Mouse (Mus musculus) ovary, postnatal 10 days (tissue): ENCODE measurements around the gene Cdc73.
A peak's percentile ranks its signal among the peaks of the same experiment; 100 is the strongest.
"Not testable (repeated sequence)": the region's sequence is repeated elsewhere in the genome, so short reads cannot be mapped to it uniquely, and the experiment has no call there.

Experiments
- DNase-seq: peaks from one replicate; pipeline ENCODE4 v3.0.0; 2022; ENCODE audit warnings: low spot score

The Cdc73 gene

GRCm38 (mm10) chr1:143702741-143703262 is at the start of gene Cdc73:
TSS of gene Cdc73 (minus strand) at chr1:143702893.
- DNase-seq: peak; percentile 80

DNA sequence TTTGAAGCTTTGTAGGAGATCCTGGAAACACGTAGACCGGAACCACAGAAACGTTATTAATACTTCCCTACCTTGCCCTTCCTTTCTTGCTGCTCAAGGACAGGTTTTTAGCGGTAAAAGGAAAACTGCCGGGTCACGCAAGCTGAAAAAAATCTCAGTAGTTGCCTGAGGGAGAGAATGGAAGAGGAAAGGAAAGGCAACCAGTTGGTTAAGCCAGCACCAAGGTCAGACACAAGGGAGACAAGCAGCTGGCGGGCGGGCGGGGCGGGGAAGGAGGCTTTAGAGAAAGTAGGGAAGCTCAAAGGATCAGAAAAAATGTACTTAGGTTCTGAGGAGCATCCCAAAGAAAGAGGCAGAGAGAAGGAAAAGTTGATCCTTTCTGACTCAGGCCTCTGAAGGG is 43.2 kb upstream of the Cdc73 start:
- no peak for DNase-seq

- no peak for DNase-seq
Measured at GRCm38 (mm10) chr1:143742186-143742585, 39.5 kb upstream of the Cdc73 start.

DNA sequence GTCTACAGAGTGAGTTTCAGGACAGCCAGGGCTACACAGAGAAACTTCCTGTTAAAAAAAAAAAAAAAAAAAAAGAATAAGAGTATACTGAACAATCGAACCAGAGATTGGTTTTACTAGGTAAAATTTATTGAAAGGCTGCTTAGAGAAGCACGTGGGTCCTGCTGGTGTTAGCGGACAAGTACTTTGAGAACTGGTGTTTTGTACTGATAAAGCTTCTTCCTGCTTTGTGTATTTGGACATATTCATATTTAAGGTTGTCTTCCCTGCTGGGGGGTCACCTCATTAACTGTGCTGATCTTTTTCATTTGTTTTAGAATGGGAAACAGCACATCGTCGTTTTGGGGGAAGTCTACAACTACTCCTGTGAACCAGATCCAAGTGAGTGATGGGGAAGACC is 38.6 kb upstream of the Cdc73 start:
- DNase-seq: no peak

- DNase-seq: no peak
Measured at GRCm38 (mm10) chr1:143740581-143740980, 37.9 kb upstream of the Cdc73 start.

GRCm38 (mm10) chr1:143739361-143740350 is 37.0 kb upstream of the Cdc73 start:
- DNase-seq: peak; percentile 61

DNA sequence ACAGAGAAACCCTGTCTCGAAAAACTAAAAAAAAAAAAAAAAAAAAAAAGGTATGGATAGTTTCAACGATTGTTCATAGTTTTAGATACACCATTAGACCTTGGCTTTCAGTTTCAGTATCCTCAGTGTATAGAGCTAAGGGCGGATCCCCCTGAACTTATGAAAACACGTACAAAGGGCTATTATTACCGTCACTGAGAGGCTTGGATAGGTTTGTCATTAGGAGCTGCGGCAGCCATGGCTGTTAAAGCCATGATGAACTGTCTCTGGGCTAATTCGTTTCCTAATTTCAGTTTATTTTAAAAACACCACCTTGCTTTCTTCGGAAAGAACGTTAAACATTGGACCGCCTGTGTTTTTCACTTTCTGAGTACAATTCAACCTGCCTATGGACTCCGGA is 36.1 kb upstream of the Cdc73 start:
- no peak for DNase-seq

- no peak for DNase-seq
Measured at GRCm38 (mm10) chr1:143733914-143734410, 31.3 kb upstream of the Cdc73 start.

GRCm38 (mm10) chr1:143731691-143732090 is 29.0 kb upstream of the Cdc73 start:
- DNase-seq: no peak

DNA sequence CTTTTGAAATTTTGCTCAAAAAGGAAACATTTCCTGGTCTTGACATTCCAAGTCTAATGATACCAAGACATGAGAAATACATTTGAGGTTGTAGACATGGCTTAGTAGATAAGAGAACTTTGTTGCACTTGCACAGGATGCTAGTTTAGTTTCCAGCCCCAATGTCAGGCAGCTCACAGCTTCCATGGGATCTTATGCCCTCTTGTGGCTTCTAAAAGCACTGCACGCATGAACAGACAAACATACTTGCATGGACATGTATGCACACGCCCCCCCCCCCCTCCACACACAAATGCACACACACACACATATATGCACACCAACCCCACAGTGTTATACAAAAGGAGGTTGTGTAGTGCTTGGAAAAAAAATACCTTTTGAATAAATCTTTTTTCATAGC is 28.2 kb upstream of the Cdc73 start:
- DNase-seq: no peak

- no peak for DNase-seq
Measured at GRCm38 (mm10) chr1:143727701-143728445, 25.2 kb upstream of the Cdc73 start.

DNA sequence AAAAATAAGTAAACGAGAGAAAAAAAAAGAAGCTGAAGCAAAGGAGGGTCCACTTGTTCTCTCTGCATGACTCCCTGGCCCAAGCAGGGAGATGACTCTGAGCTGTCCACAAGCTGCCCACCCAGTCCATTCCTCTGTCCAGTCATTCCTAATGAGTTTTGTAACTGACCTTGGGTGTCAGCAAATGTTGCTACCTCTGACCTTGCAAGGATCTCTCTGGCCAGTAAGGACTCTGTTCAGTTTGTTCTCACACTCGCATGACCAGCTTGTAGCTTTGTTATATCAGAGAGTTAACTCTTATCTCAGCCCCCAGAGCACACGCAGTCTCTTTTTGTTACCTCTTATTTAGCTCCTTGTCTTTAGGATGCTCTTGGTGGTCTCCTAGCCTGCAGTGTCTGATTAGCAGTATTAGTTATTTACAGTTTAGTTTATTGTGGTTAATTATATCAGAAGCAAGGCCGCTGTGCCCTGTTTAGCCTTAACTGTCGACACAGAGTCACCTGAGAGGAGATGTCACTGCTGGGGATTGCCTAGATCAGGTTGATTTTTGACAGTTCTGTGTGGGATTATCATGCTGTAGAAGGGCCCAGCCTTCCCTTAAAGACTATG is 21.9 kb upstream of the Cdc73 start:
- no peak for DNase-seq

DNA sequence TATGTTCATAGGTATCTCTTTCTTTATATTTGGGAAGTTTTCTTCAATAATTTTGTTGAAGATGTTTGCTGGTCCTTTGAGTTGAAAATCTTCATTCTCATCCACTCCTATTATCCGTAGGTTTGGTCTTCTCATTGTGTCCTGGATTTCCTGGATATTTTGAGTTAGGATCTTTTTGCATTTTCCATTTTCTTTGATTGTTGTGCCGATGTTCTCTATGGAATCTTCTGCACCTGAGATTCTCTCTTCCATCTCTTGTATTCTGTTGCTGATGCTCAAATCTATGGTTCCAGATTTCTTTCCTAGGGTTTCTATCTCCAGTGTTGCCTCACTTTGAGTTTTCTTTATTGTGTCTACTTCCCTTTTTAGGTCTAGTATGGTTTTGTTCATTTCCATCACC is 13.3 kb upstream of the Cdc73 start, which contains the start of gene Glrx2:
Gene Glrx2, plus strand, starts transcription at position 301 of the 400 bp plus-strand sequence.
- not testable (repeated sequence) for DNase-seq

DNA sequence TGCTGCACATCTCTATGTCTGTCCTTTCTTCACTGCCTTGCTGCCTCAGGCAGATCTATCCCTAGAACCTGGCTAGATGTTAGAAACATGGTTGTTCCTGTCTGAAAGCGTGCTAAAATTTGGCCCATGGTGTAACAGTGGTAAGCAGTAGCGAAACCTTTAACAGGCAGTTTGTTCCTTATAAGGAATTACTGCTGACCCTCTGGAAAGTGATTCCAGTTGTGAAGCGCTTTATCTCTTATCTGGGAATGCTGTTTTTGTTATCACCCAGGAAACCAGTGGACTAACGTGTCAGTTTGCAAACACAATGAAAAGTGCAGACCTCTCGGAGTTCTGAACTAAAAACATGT is 7.9 kb upstream of the Cdc73 start:
- no peak for DNase-seq

DNA sequence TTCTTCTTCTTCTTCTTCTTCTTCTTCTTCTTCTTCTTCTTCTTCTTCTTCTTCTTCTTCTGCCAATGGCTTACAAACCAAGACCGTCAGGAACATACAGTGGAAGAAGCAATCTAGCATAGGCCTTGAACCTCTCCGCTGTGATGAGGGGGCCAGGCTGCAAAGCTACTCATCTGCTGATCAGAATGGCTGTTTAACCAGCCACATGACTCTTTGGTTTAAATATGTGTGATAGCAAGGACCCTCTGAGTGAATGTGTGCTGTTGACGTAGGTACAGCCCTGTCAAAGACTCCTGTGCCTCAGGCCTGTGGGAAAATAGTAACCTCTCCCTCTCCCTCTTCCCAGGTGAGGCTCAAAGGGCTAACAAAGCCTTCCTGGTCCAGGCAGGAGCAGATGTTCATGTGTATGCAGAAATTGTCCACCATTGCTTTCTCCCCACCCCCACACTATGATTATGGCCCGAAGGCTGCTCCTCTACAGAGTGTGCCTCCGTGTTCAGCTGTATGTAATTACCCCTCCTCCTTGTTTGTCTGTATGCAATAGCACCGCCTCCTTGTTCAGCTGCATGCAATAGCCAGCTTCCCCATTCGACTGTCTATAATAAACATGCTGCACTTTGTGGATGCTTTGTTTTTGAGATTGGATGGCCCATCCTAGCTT is 7.4 kb upstream of the Cdc73 start:
- no peak for DNase-seq

GRCm38 (mm10) chr1:143708361-143708760 is 5.7 kb upstream of the Cdc73 start:
- DNase-seq: no peak

DNA sequence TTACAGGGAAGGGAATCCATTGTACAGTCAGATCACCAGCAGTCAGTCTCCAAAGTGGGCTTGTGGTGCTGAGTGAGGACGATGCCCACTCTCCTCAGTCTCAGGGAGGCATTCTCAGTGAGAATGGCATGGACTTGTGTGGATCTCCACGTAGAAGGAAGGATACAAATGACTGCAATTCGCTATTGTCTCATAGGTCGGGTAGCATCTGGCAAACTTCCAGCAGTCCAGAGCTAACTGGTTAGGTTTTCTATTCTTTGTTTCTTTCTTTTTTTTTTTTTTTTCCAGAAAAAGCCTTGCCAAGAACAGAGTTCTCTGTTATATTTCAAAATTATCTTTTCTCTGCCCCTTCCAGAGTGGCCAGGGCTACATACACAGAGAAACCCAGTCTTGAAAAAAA is 4.3 kb upstream of the Cdc73 start:
- DNase-seq: no peak

DNA sequence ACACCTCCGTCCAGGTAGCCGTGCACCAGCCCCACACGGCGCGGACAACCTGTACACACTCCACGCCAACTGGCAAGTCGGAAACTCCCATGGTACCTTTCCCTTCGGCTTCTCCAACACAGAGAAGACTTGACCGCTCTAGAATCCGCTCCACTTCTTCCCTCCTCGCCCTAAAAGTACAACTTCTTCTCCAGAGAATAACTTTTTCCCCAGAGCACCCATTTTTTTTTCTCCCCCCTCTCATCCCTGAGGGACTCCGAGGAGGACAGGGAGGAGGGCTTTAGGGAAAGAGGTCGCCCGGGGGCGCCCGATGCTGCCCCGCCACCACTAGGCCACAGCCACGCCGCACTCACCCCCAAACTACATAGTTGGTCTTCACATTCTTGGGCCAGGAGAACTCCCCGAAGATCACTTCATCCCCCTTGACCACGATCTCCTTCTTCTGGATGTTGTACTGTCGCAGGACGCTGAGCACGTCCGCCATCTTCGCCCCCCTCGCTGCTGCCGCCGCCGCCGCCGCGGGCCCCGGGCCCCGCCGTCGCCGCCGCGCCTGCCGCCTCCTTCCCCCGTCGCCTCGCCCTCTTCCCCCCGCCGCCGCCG is 452 bp downstream of the Cdc73 start:
- DNase-seq: peak; percentile 41

GRCm38 (mm10) chr1:143701736-143702135 is 957 bp downstream of the Cdc73 start:
- no peak for DNase-seq

DNA sequence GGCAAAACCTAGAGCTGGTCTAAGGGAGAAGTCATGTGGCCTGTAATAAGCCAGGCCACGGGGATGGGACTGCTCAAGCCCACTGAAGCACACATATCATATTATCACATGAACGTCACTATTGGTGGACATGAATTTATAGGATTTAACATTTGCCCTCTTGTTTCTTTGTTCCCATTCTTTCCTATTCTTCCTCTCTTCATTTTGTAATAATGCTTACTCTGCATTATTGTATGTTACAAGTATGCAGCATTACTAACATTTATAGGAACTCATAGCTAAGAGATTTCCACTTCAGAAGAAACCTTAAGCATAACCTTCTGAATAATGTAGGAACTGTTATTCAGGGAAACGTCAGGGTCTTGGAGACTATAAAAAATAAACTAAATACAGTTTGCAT is 17.8 kb downstream of the Cdc73 start:
- no peak for DNase-seq

- DNase-seq: no peak
Measured at GRCm38 (mm10) chr1:143681108-143681507, 21.6 kb downstream of the Cdc73 start.
